Mouse (Mus musculus): ENCODE results near the gene Fam221b. TPM values are rescaled to one million over a fixed set of nuclear protein-coding genes. Genes with fewer than 3 reads are reported as not detected.

The Fam221b gene
- polyA plus RNA-seq, 1 experiment from 2014 or later, result 2.8 TPM

GRCm38 (mm10) chr4:43634621-43635374, 34.1 kb downstream of the Fam221b start:
- no peaks in the 10 kb centered on the region for H3K36me3 ChIP-seq (replicated peaks; ENCODE audit: control insufficient read depth, insufficient read depth, low read depth, low read length)
- ATAC-seq (replicated peaks; ENCODE audit: insufficient number of reproducible peaks, low FRiP score, low TSS enrichment, low read depth) (no peak), DNase-seq (ENCODE audit: low spot score) (no peak)
- no peak overlapping the region for H3K4me2 ChIP-seq (ENCODE audit: low read depth, low read length)
- peaks cover 9% of the 10 kb centered on the region; the same call in 1 of the 2 replicates for H3K4me1 ChIP-seq (ENCODE audit: control insufficient read depth, insufficient read depth, low read length)
- no peak overlapping the region for H3K27ac ChIP-seq (replicated peaks; ENCODE audit: low read depth, low read length)
- no peaks in the 10 kb centered on the region; the same call in 1 of the 2 replicates for H3K27me3 ChIP-seq (ENCODE audit: control insufficient read depth, insufficient read depth, low read length)
- 84% methylated on average over 7 of the region's 7 CpGs for whole genome bisulfite sequencing
- no peak overlapping the region for H3K4me3 ChIP-seq (ENCODE audit: low read depth, low read length)
- H3K9me3 ChIP-seq (replicated peaks; ENCODE audit: control insufficient read depth, low read length), result no peaks in the 10 kb centered on the region
- no peak overlapping the region for H3K9ac ChIP-seq (replicated peaks; ENCODE audit: low read length)

GRCm38 (mm10) chr4:43633736-43634135, 35.2 kb downstream of the Fam221b start:
- Histone ChIP-seq H3K36me3 (replicated peaks; ENCODE audit: control insufficient read depth, insufficient read depth, low read depth, low read length) (no peaks in the 10 kb centered on the region), H3K9ac (replicated peaks; ENCODE audit: low read length) (no peak overlapping the region), H3K27me3 (ENCODE audit: control insufficient read depth, insufficient read depth, low read length) (no peaks in the 10 kb centered on the region; the same call in 1 of the 2 replicates), H3K4me1 (ENCODE audit: control insufficient read depth, insufficient read depth, low read length) (peaks cover 9% of the 10 kb centered on the region; the same call in 1 of the 2 replicates), H3K4me2 (ENCODE audit: low read depth, low read length) (no peak overlapping the region), H3K27ac (replicated peaks; ENCODE audit: low read depth, low read length) (no peak overlapping the region), H3K9me3 (replicated peaks; ENCODE audit: control insufficient read depth, low read length) (no peaks in the 10 kb centered on the region), H3K4me3 (ENCODE audit: low read depth, low read length) (no peak overlapping the region)
- 94% methylated on average over 2 of the region's 2 CpGs for WGBS
- ATAC-seq (replicated peaks; ENCODE audit: insufficient number of reproducible peaks, low FRiP score, low TSS enrichment, low read depth) (no peak), DNase-seq (ENCODE audit: low spot score) (no peak)

GRCm38 (mm10) chr4:43633296-43633695, 35.6 kb downstream of the Fam221b start:
- Histone ChIP-seq H3K4me3 (ENCODE audit: low read depth, low read length) (no peak overlapping the region), H3K4me1 (ENCODE audit: control insufficient read depth, insufficient read depth, low read length) (peaks cover 9% of the 10 kb centered on the region; the same call in 1 of the 2 replicates), H3K9ac (replicated peaks; ENCODE audit: low read length) (no peak overlapping the region), H3K36me3 (replicated peaks; ENCODE audit: control insufficient read depth, insufficient read depth, low read depth, low read length) (no peaks in the 10 kb centered on the region), H3K27ac (replicated peaks; ENCODE audit: low read depth, low read length) (no peak overlapping the region), H3K9me3 (replicated peaks; ENCODE audit: control insufficient read depth, low read length) (no peaks in the 10 kb centered on the region), H3K4me2 (ENCODE audit: low read depth, low read length) (no peak overlapping the region; the same call in 1 of the 2 replicates), H3K27me3 (ENCODE audit: control insufficient read depth, insufficient read depth, low read length) (no peaks in the 10 kb centered on the region; the same call in 1 of the 2 replicates)
- ATAC-seq (replicated peaks; ENCODE audit: insufficient number of reproducible peaks, low FRiP score, low TSS enrichment, low read depth), result no peak
- DNase-seq (ENCODE audit: low spot score), result no peak
- 79% methylated on average over 8 of the region's 8 CpGs for WGBS

GRCm38 (mm10) chr4:43631956-43632920, 36.7 kb downstream of the Fam221b start:
- Histone ChIP-seq H3K4me2 (ENCODE audit: low read depth, low read length) (peak overlapping the region; percentile 97), H3K27ac (replicated peaks; ENCODE audit: low read depth, low read length) (no peak overlapping the region), H3K36me3 (replicated peaks; ENCODE audit: control insufficient read depth, insufficient read depth, low read depth, low read length) (no peaks in the 10 kb centered on the region), H3K9ac (replicated peaks; ENCODE audit: low read length) (peak overlapping the region; percentile 92), H3K27me3 (ENCODE audit: control insufficient read depth, insufficient read depth, low read length) (no peaks in the 10 kb centered on the region; the same call in 1 of the 2 replicates), H3K9me3 (replicated peaks; ENCODE audit: control insufficient read depth, low read length) (no peaks in the 10 kb centered on the region), H3K4me1 (ENCODE audit: control insufficient read depth, insufficient read depth, low read length) (peaks cover 9% of the 10 kb centered on the region; the same call in 1 of the 2 replicates), H3K4me3 (ENCODE audit: low read depth, low read length) (peak overlapping the region; percentile 69)
- WGBS, result 39% methylated on average over 42 of the region's 42 CpGs
- ATAC-seq (replicated peaks; ENCODE audit: insufficient number of reproducible peaks, low FRiP score, low TSS enrichment, low read depth) (no peak), DNase-seq (ENCODE audit: low spot score) (no peak)

- DNase-seq (ENCODE audit: low spot score) (peak; percentile 56), ATAC-seq (replicated peaks; ENCODE audit: insufficient number of reproducible peaks, low FRiP score, low TSS enrichment, low read depth) (peak; percentile 60)
- peak within 1 kb of the TSS; percentile 59 for H3K27ac ChIP-seq (replicated peaks; ENCODE audit: low read depth, low read length)
- H3K27me3 ChIP-seq (ENCODE audit: control insufficient read depth, insufficient read depth, low read length), result no peaks in the 10 kb centered on the region; the same call in 1 of the 2 replicates
- no peaks in the 10 kb centered on the region for H3K9me3 ChIP-seq (replicated peaks; ENCODE audit: control insufficient read depth, low read length)
- peak within 1 kb of the TSS; percentile 69 for H3K4me3 ChIP-seq (ENCODE audit: low read depth, low read length)
- peaks cover 9% of the 10 kb centered on the region; the same call in 1 of the 2 replicates for H3K4me1 ChIP-seq (ENCODE audit: control insufficient read depth, insufficient read depth, low read length)
- WGBS, result under 1% methylated on average over 42 of the region's 70 CpGs
- H3K9ac ChIP-seq (replicated peaks; ENCODE audit: low read length), result peak within 1 kb of the TSS; percentile 92
- no peaks in the 10 kb centered on the region for H3K36me3 ChIP-seq (replicated peaks; ENCODE audit: control insufficient read depth, insufficient read depth, low read depth, low read length)
- H3K4me2 ChIP-seq (ENCODE audit: low read depth, low read length), result peak within 1 kb of the TSS; percentile 97
These were observed 37.6 kb downstream of the Fam221b start, which contains the start of gene Npr2 for GRCm38 (mm10) chr4:43631046-43631955. TSS of gene Npr2 (plus strand) at chr4:43631935.

- ATAC-seq (replicated peaks; ENCODE audit: insufficient number of reproducible peaks, low FRiP score, low TSS enrichment, low read depth), result no peak
- H3K9ac ChIP-seq (replicated peaks; ENCODE audit: low read length), result peak overlapping the region; percentile 92
- H3K27ac ChIP-seq (replicated peaks; ENCODE audit: low read depth, low read length), result peak overlapping the region; percentile 59; the same call in 1 of the 2 replicates
- H3K36me3 ChIP-seq (replicated peaks; ENCODE audit: control insufficient read depth, insufficient read depth, low read depth, low read length), result no peaks in the 10 kb centered on the region
- no peaks in the 10 kb centered on the region; the same call in 1 of the 2 replicates for H3K27me3 ChIP-seq (ENCODE audit: control insufficient read depth, insufficient read depth, low read length)
- H3K4me3 ChIP-seq (ENCODE audit: low read depth, low read length), result peak overlapping the region; percentile 69
- no peaks in the 10 kb centered on the region for H3K9me3 ChIP-seq (replicated peaks; ENCODE audit: control insufficient read depth, low read length)
- no peak for DNase-seq (ENCODE audit: low spot score)
- 20% methylated on average over 5 of the region's 5 CpGs for whole genome bisulfite sequencing
- peaks cover 9% of the 10 kb centered on the region; the same call in 1 of the 2 replicates for H3K4me1 ChIP-seq (ENCODE audit: control insufficient read depth, insufficient read depth, low read length)
- H3K4me2 ChIP-seq (ENCODE audit: low read depth, low read length), result peak overlapping the region; percentile 97
These were observed 38.3 kb downstream of the Fam221b start for GRCm38 (mm10) chr4:43630671-43631045.

GRCm38 (mm10) chr4:43630030-43630581, 38.8 kb downstream of the Fam221b start:
- WGBS, result 2% methylated on average over 5 of the region's 5 CpGs
- H3K9ac ChIP-seq (replicated peaks; ENCODE audit: low read length), result no peak overlapping the region
- H3K27ac ChIP-seq (replicated peaks; ENCODE audit: low read depth, low read length), result no peak overlapping the region
- H3K4me2 ChIP-seq (ENCODE audit: low read depth, low read length), result no peak overlapping the region
- no peak overlapping the region for H3K4me3 ChIP-seq (ENCODE audit: low read depth, low read length)
- peaks cover 9% of the 10 kb centered on the region; the same call in 1 of the 2 replicates for H3K4me1 ChIP-seq (ENCODE audit: control insufficient read depth, insufficient read depth, low read length)
- H3K27me3 ChIP-seq (ENCODE audit: control insufficient read depth, insufficient read depth, low read length), result no peaks in the 10 kb centered on the region; the same call in 1 of the 2 replicates
- DNase-seq (ENCODE audit: low spot score) (peak; percentile 91), ATAC-seq (replicated peaks; ENCODE audit: insufficient number of reproducible peaks, low FRiP score, low TSS enrichment, low read depth) (peak; percentile 32; the same call in 1 of the 2 replicates)
- no peaks in the 10 kb centered on the region for H3K36me3 ChIP-seq (replicated peaks; ENCODE audit: control insufficient read depth, insufficient read depth, low read depth, low read length)
- H3K9me3 ChIP-seq (replicated peaks; ENCODE audit: control insufficient read depth, low read length), result no peaks in the 10 kb centered on the region
